Mouse (Mus musculus): ENCODE data around the gene Asah2. TPM values are rescaled to one million over a fixed set of nuclear protein-coding genes. Genes with fewer than 3 reads are reported as not detected.

The Asah2 gene
- polyA plus RNA-seq, 1 experiment from 2014 or later = 2.4 TPM

GRCm38 (mm10) chr19:32030430-32030829 is 77.6 kb downstream of the Asah2 start:
- Histone ChIP-seq H3K9me3 (no peaks in the 10 kb centered on the region), H3K36me3 (no peaks in the 10 kb centered on the region), H3K4me3 (replicated peaks) (no peak overlapping the region), H3K27me3 (replicated peaks) (no peaks in the 10 kb centered on the region), H3K4me1 (no peaks in the 10 kb centered on the region), H3K27ac (no peak overlapping the region), H3K4me2 (no peak overlapping the region), H3K9ac (no peak overlapping the region)
- 4% methylated on average over 1 of the region's 1 CpGs for WGBS
- no peak for ATAC-seq (ENCODE audit: insufficient read depth, low FRiP score, low read depth)

- Histone ChIP-seq H3K4me2 (no peak overlapping the region), H3K4me1 (no peaks in the 10 kb centered on the region), H3K36me3 (no peaks in the 10 kb centered on the region), H3K4me3 (replicated peaks) (no peak overlapping the region), H3K9me3 (no peaks in the 10 kb centered on the region), H3K27ac (no peak overlapping the region), H3K27me3 (replicated peaks) (no peaks in the 10 kb centered on the region), H3K9ac (no peak overlapping the region)
- no peak for ATAC-seq (ENCODE audit: insufficient read depth, low FRiP score, low read depth)
- 92% methylated on average over 3 of the region's 3 CpGs for WGBS
Observed at GRCm38 (mm10) chr19:32025443-32025842, 82.6 kb downstream of the Asah2 start.

GRCm38 (mm10) chr19:32019722-32020121 is 88.3 kb downstream of the Asah2 start:
- no peak overlapping the region for H3K27ac ChIP-seq
- no peaks in the 10 kb centered on the region for H3K9me3 ChIP-seq
- H3K4me3 ChIP-seq (replicated peaks) = no peak overlapping the region
- no peaks in the 10 kb centered on the region for H3K4me1 ChIP-seq
- no peak overlapping the region for H3K9ac ChIP-seq
- no peak for ATAC-seq (ENCODE audit: insufficient read depth, low FRiP score, low read depth)
- WGBS = 27% methylated on average over 8 of the region's 8 CpGs
- H3K36me3 ChIP-seq = no peaks in the 10 kb centered on the region
- no peak overlapping the region for H3K4me2 ChIP-seq
- H3K27me3 ChIP-seq (replicated peaks) = no peaks in the 10 kb centered on the region

GRCm38 (mm10) chr19:32018585-32018984 is 89.4 kb downstream of the Asah2 start:
- H3K27me3 ChIP-seq (replicated peaks) = no peaks in the 10 kb centered on the region
- H3K9ac ChIP-seq = no peak overlapping the region
- ATAC-seq (ENCODE audit: insufficient read depth, low FRiP score, low read depth) = no peak
- no peak overlapping the region for H3K4me3 ChIP-seq (replicated peaks)
- no peak overlapping the region for H3K27ac ChIP-seq
- no peaks in the 10 kb centered on the region for H3K36me3 ChIP-seq
- H3K4me1 ChIP-seq = no peaks in the 10 kb centered on the region
- 47% methylated on average over 7 of the region's 7 CpGs for WGBS
- H3K4me2 ChIP-seq = no peak overlapping the region
- no peaks in the 10 kb centered on the region for H3K9me3 ChIP-seq

GRCm38 (mm10) chr19:32018053-32018452 is 90.0 kb downstream of the Asah2 start:
- H3K36me3 ChIP-seq = no peaks in the 10 kb centered on the region
- H3K9me3 ChIP-seq = no peaks in the 10 kb centered on the region
- ATAC-seq (ENCODE audit: insufficient read depth, low FRiP score, low read depth) = no peak
- no peak overlapping the region for H3K4me3 ChIP-seq (replicated peaks)
- no peak overlapping the region for H3K27ac ChIP-seq
- H3K9ac ChIP-seq = no peak overlapping the region
- no peaks in the 10 kb centered on the region for H3K4me1 ChIP-seq
- no peaks in the 10 kb centered on the region for H3K27me3 ChIP-seq (replicated peaks)
- WGBS = 88% methylated on average over 5 of the region's 5 CpGs
- H3K4me2 ChIP-seq = no peak overlapping the region

GRCm38 (mm10) chr19:32002623-32003022 is 105.4 kb downstream of the Asah2 start:
- Histone ChIP-seq H3K36me3 (no peaks in the 10 kb centered on the region), H3K4me3 (replicated peaks) (no peak overlapping the region), H3K4me2 (no peak overlapping the region), H3K4me1 (no peaks in the 10 kb centered on the region), H3K27ac (no peak overlapping the region), H3K27me3 (replicated peaks) (no peaks in the 10 kb centered on the region), H3K9me3 (no peaks in the 10 kb centered on the region), H3K9ac (no peak overlapping the region)
- ATAC-seq (ENCODE audit: insufficient read depth, low FRiP score, low read depth) = no peak
- 61% methylated on average over 5 of the region's 5 CpGs for WGBS

GRCm38 (mm10) chr19:31996916-31997315 is 111.1 kb downstream of the Asah2 start:
- no peak for ATAC-seq (ENCODE audit: insufficient read depth, low FRiP score, low read depth)

GRCm38 (mm10) chr19:31991057-31991456 is 117.0 kb downstream of the Asah2 start:
- Histone ChIP-seq H3K27ac (no peak overlapping the region), H3K4me3 (replicated peaks) (no peak overlapping the region), H3K4me2 (no peak overlapping the region), H3K27me3 (replicated peaks) (no peaks in the 10 kb centered on the region), H3K9me3 (no peaks in the 10 kb centered on the region), H3K9ac (no peak overlapping the region), H3K4me1 (no peaks in the 10 kb centered on the region), H3K36me3 (no peaks in the 10 kb centered on the region)
- 85% methylated on average over 6 of the region's 6 CpGs for WGBS
- no peak for ATAC-seq (ENCODE audit: insufficient read depth, low FRiP score, low read depth)

More at GRCm38 (mm10) chr19:31996916-31997315, 111.1 kb downstream of the Asah2 start:
- Histone ChIP-seq H3K9me3 (no peaks in the 10 kb centered on the region), H3K4me2 (no peak overlapping the region), H3K27me3 (replicated peaks) (no peaks in the 10 kb centered on the region), H3K27ac (no peak overlapping the region), H3K4me1 (no peaks in the 10 kb centered on the region), H3K36me3 (no peaks in the 10 kb centered on the region), H3K9ac (no peak overlapping the region), H3K4me3 (replicated peaks) (no peak overlapping the region)
- WGBS = 87% methylated on average over 3 of the region's 3 CpGs

- Histone ChIP-seq H3K4me2 (no peak overlapping the region), H3K27ac (no peak overlapping the region), H3K36me3 (no peaks in the 10 kb centered on the region), H3K4me1 (no peaks in the 10 kb centered on the region), H3K9me3 (no peaks in the 10 kb centered on the region), H3K4me3 (replicated peaks) (no peak overlapping the region), H3K9ac (no peak overlapping the region), H3K27me3 (replicated peaks) (no peaks in the 10 kb centered on the region)
- whole genome bisulfite sequencing = 67% methylated on average over 2 of the region's 2 CpGs
- ATAC-seq (ENCODE audit: insufficient read depth, low FRiP score, low read depth) = no peak
Observed at GRCm38 (mm10) chr19:31975882-31976281, 132.1 kb downstream of the Asah2 start.

GRCm38 (mm10) chr19:31971998-31972397 is 136.0 kb downstream of the Asah2 start:
- no peak overlapping the region for H3K4me2 ChIP-seq
- H3K27me3 ChIP-seq (replicated peaks) = no peaks in the 10 kb centered on the region; the same call in 1 of the 2 replicates
- no peak overlapping the region for H3K9ac ChIP-seq
- no peaks in the 10 kb centered on the region for H3K36me3 ChIP-seq
- no peak for ATAC-seq (ENCODE audit: insufficient read depth, low FRiP score, low read depth)
- H3K9me3 ChIP-seq = no peaks in the 10 kb centered on the region
- H3K27ac ChIP-seq = no peak overlapping the region
- H3K4me3 ChIP-seq (replicated peaks) = no peak overlapping the region
- 11% methylated on average over 6 of the region's 6 CpGs for WGBS
- H3K4me1 ChIP-seq = no peaks in the 10 kb centered on the region

GRCm38 (mm10) chr19:31971405-31971804 is 136.6 kb downstream of the Asah2 start:
- ATAC-seq (ENCODE audit: insufficient read depth, low FRiP score, low read depth) = no peak
- Histone ChIP-seq H3K4me1 (no peaks in the 10 kb centered on the region), H3K9me3 (no peaks in the 10 kb centered on the region), H3K27me3 (replicated peaks) (no peaks in the 10 kb centered on the region; the same call in 1 of the 2 replicates), H3K4me3 (replicated peaks) (no peak overlapping the region), H3K4me2 (no peak overlapping the region), H3K9ac (no peak overlapping the region), H3K36me3 (no peaks in the 10 kb centered on the region), H3K27ac (no peak overlapping the region)
- 54% methylated on average over 3 of the region's 3 CpGs for WGBS

GRCm38 (mm10) chr19:31967933-31968532 is 140.0 kb downstream of the Asah2 start:
- Histone ChIP-seq H3K4me3 (replicated peaks) (no peak overlapping the region), H3K36me3 (no peaks in the 10 kb centered on the region), H3K4me2 (no peak overlapping the region), H3K4me1 (no peaks in the 10 kb centered on the region), H3K27ac (no peak overlapping the region), H3K9ac (no peak overlapping the region), H3K9me3 (no peaks in the 10 kb centered on the region), H3K27me3 (replicated peaks) (no peaks in the 10 kb centered on the region; the same call in 1 of the 2 replicates)
- no peak for ATAC-seq (ENCODE audit: insufficient read depth, low FRiP score, low read depth)
- 49% methylated on average over 5 of the region's 5 CpGs for WGBS

- H3K4me2 ChIP-seq = no peak overlapping the region
- H3K9ac ChIP-seq = no peak overlapping the region
- WGBS = 43% methylated on average over 3 of the region's 3 CpGs
- H3K27ac ChIP-seq = no peak overlapping the region
- H3K9me3 ChIP-seq = no peaks in the 10 kb centered on the region
- no peaks in the 10 kb centered on the region for H3K4me1 ChIP-seq
- H3K27me3 ChIP-seq (replicated peaks) = no peaks in the 10 kb centered on the region
- H3K36me3 ChIP-seq = no peaks in the 10 kb centered on the region
- no peak for ATAC-seq (ENCODE audit: insufficient read depth, low FRiP score, low read depth)
- H3K4me3 ChIP-seq (replicated peaks) = no peak overlapping the region
Observed at GRCm38 (mm10) chr19:31963147-31963546, 144.9 kb downstream of the Asah2 start.

Data from stomach, embryonic 15.5 days (tissue).